Mouse (Mus musculus): ENCODE measurements around the gene D130052B06Rik.

The D130052B06Rik gene

DNA sequence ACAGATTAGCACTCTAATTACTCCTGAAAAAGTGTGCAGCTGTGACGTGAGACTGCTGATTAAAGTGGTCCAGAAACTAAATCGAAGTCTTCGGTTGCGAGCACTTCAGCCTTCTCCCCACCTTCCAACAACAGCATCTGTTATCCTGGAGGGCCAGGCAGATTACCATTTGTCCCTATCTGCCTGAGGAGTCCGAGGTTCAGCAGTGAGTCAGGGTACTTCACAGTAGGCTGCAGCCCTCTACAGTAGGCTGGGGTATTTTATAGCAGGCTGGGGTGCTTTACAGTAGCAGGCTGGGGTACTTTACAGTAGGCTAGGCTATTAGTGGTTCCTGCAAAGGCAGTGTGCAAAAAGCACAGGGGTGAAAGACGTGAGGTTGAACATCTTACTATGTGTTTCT is 69.3 kb downstream of the D130052B06Rik start:
- no peak for DNase-seq

GRCm38 (mm10) chr11:33670105-33670965 is 71.2 kb downstream of the D130052B06Rik start:
- no peak for DNase-seq
